Mouse (Mus musculus) CH12.LX (cell line): ENCODE results near the gene Scn4a. TPM values are rescaled to one million over a fixed set of nuclear protein-coding genes. Genes with fewer than 3 reads are reported as not detected.

Experiments
- DNase-seq: peaks from one replicate; pipeline ENCODE4 v3.0.0-alpha.2; 2013; ENCODE audit errors: extremely low read depth
- H3K27ac ChIP-seq: 2 replicates; pipeline ENCODE4 v1.5.1; 2012; ENCODE audit warnings: low read depth, mild to moderate bottlenecking, control low read depth, moderate library complexity; ENCODE audit not compliant: insufficient read depth
- H3K27me3 ChIP-seq: replicated peaks from 2 replicates; pipeline ENCODE3; 2012; ENCODE audit warnings: inconsistent platforms
- H3K36me3 ChIP-seq, 2 experiments: replicated peaks in 1 of 2; 2 replicates each; pipeline versions ENCODE3 to v1.6.1; 2012; ENCODE audit warnings: inconsistent platforms in 1 of 2, low read length in 1 of 2, mild to moderate bottlenecking in 1 of 2, mixed read lengths in 1 of 2, moderate library complexity in 1 of 2; ENCODE audit not compliant: control insufficient read depth in 1 of 2, insufficient read depth in 1 of 2
- H3K4me1 ChIP-seq, 2 experiments: 2 replicates each; pipeline ENCODE4 v1.6.1; 2012; ENCODE audit warnings: inconsistent platforms in 1 of 2, moderate library complexity in 1 of 2; ENCODE audit not compliant: insufficient read depth in 2 of 2, control insufficient read depth in 1 of 2
- H3K4me2 ChIP-seq: 2 replicates; pipeline ENCODE4 v1.6.1; 2012; ENCODE audit warnings: low read depth, mild to moderate bottlenecking, control low read depth; ENCODE audit not compliant: poor library complexity, insufficient read depth, severe bottlenecking
- H3K4me3 ChIP-seq, 3 experiments: fragments of 150-350 bp in 1 of 3; sonication (generic) in 1 of 3; replicated peaks in 1 of 3; 2 replicates each; pipeline versions ENCODE3 to v1.5.1; 2011 to 2012; ENCODE audit warnings: low read depth in 2 of 3, low read length in 2 of 3, mild to moderate bottlenecking in 2 of 3, moderate library complexity in 2 of 3, control low read depth in 1 of 3, improper control_type of control experiment in 1 of 3, inconsistent platforms in 1 of 3, mixed read lengths in 1 of 3; ENCODE audit not compliant: poor library complexity in 1 of 3
- H3K79me2 ChIP-seq: replicated peaks from 2 replicates; pipeline ENCODE4 v1.6.1; 2012; ENCODE audit warnings: mild to moderate bottlenecking, moderate library complexity; ENCODE audit not compliant: control insufficient read depth, poor library complexity, insufficient read depth, severe bottlenecking; ENCODE audit errors: extremely low read depth
- H3K9ac ChIP-seq: 2 replicates; pipeline ENCODE4 v1.6.1; 2012; ENCODE audit warnings: low read depth, mild to moderate bottlenecking, control low read depth, moderate library complexity; ENCODE audit not compliant: insufficient read depth
- H3K9me3 ChIP-seq: replicated peaks from 2 replicates; pipeline ENCODE3; 2012; ENCODE audit warnings: low read length, inconsistent platforms, mixed read lengths
- CHD1 ChIP-seq: IDR thresholded peaks from 2 replicates; pipeline ENCODE4 v1.6.1; 2012; ENCODE audit warnings: low read depth, low read length, improper control_type of control experiment, inconsistent platforms
- CTCF ChIP-seq, 2 experiments: IDR thresholded peaks in 1 of 2; conservative IDR thresholded peaks in 1 of 2; 2 replicates each; pipeline ENCODE4 v1.5.1; 2011 to 2012; ENCODE audit warnings: low read depth in 2 of 2, low read length in 2 of 2, improper control_type of control experiment in 1 of 2, inconsistent platforms in 1 of 2, mild to moderate bottlenecking in 1 of 2, moderate library complexity in 1 of 2
- E2F4 ChIP-seq: IDR thresholded peaks from 2 replicates; pipeline ENCODE4 v1.6.1; 2011; ENCODE audit warnings: low read depth, low read length, improper control_type of control experiment; ENCODE audit not compliant: insufficient replicate concordance
- ELF1 ChIP-seq: IDR thresholded peaks from 2 replicates; pipeline ENCODE4 v1.6.1; 2014; ENCODE audit warnings: low read depth, mild to moderate bottlenecking, inconsistent platforms, low read length, improper control_type of control experiment
- EP300 ChIP-seq: IDR thresholded peaks from 2 replicates; pipeline ENCODE4 v1.6.1; 2011; ENCODE audit warnings: low read length, improper control_type of control experiment
- ETS1 ChIP-seq: conservative IDR thresholded peaks from 2 replicates; pipeline ENCODE4 v1.6.1; 2012; ENCODE audit warnings: low read depth, mild to moderate bottlenecking, inconsistent platforms, low read length, improper control_type of control experiment, moderate library complexity
- GABPA ChIP-seq: IDR thresholded peaks from 2 replicates; pipeline ENCODE4 v1.6.1; 2012; ENCODE audit warnings: low read depth, low read length, improper control_type of control experiment, inconsistent platforms; ENCODE audit not compliant: insufficient replicate concordance
- JUN ChIP-seq: IDR thresholded peaks from 2 replicates; pipeline ENCODE4 v1.6.1; 2011; ENCODE audit warnings: low read depth, mild to moderate bottlenecking, low read length, improper control_type of control experiment, moderate library complexity; ENCODE audit not compliant: insufficient read depth
- JUND ChIP-seq: conservative IDR thresholded peaks from 2 replicates; pipeline ENCODE4 v1.6.1; 2011; ENCODE audit warnings: low read depth, low read length, improper control_type of control experiment
- MAX ChIP-seq: IDR thresholded peaks from 2 replicates; pipeline ENCODE4 v1.6.1; 2011; ENCODE audit warnings: low read length, improper control_type of control experiment
- MEF2A ChIP-seq: IDR thresholded peaks from 2 replicates; pipeline ENCODE4 v1.6.1; 2014; ENCODE audit warnings: low read depth, mild to moderate bottlenecking, inconsistent platforms, low read length, improper control_type of control experiment, borderline replicate concordance
- MXI1 ChIP-seq: IDR thresholded peaks from 2 replicates; pipeline ENCODE4 v1.6.1; 2011; ENCODE audit warnings: mild to moderate bottlenecking, low read depth, low read length, improper control_type of control experiment
- NELFE ChIP-seq: IDR thresholded peaks from 2 replicates; pipeline ENCODE4 v1.6.1; 2011; ENCODE audit warnings: low read depth, low read length, improper control_type of control experiment
- POLR2A ChIP-seq: IDR thresholded peaks from 2 replicates; pipeline ENCODE4 v1.6.1; 2011; ENCODE audit warnings: low read depth, mild to moderate bottlenecking, improper control_type of control experiment, low read length
- RAD21 ChIP-seq: IDR thresholded peaks from 2 replicates; pipeline ENCODE4 v1.6.1; 2011; ENCODE audit warnings: low read depth, mild to moderate bottlenecking, low read length, improper control_type of control experiment, moderate library complexity
- RCOR1 ChIP-seq: conservative IDR thresholded peaks from 2 replicates; pipeline ENCODE4 v1.6.1; 2012; ENCODE audit warnings: low read depth, mild to moderate bottlenecking, inconsistent platforms, low read length, improper control_type of control experiment
- SMC3 ChIP-seq: IDR thresholded peaks from 2 replicates; pipeline ENCODE4 v1.6.1; 2011; ENCODE audit warnings: low read depth, low read length, improper control_type of control experiment
- TBP ChIP-seq: conservative IDR thresholded peaks from 2 replicates; pipeline ENCODE4 v1.6.1; 2011; ENCODE audit warnings: low read depth, low read length, improper control_type of control experiment
- UBTF ChIP-seq: IDR thresholded peaks from 2 replicates; pipeline ENCODE4 v1.6.1; 2012; ENCODE audit warnings: low read depth, mild to moderate bottlenecking, inconsistent platforms, low read length, improper control_type of control experiment, moderate library complexity
- USF1 ChIP-seq: IDR thresholded peaks from 2 replicates; pipeline ENCODE4 v1.6.1; 2014; ENCODE audit warnings: low read depth, mild to moderate bottlenecking, inconsistent platforms, low read length, improper control_type of control experiment
- USF2 ChIP-seq: conservative IDR thresholded peaks from 2 replicates; pipeline ENCODE4 v1.6.1; 2011; ENCODE audit warnings: low read depth, low read length, improper control_type of control experiment
- ZC3H11A ChIP-seq: IDR thresholded peaks from 2 replicates; pipeline ENCODE4 v1.6.1; 2012; ENCODE audit warnings: low read depth, mild to moderate bottlenecking, inconsistent platforms, low read length, improper control_type of control experiment
- ZKSCAN1 ChIP-seq: IDR thresholded peaks from 2 replicates; pipeline ENCODE4 v1.6.1; 2012; ENCODE audit warnings: low read depth, inconsistent platforms, low read length, improper control_type of control experiment, borderline replicate concordance
- ZMIZ1 ChIP-seq: IDR thresholded peaks from 2 replicates; pipeline ENCODE4 v1.6.1; 2012; ENCODE audit warnings: low read depth, mild to moderate bottlenecking, inconsistent platforms, low read length, improper control_type of control experiment
- dilution Hi-C: fragments of 300-500 bp; cut with MboI; formaldehyde crosslinking; loops from 2 replicates; pipeline ENCODE4 v1.14.3; 2020; ENCODE audit warnings: low sequenced_read_pairs; ENCODE audit not compliant: extremely low pct_unique_long_range_greater_than_20kb, extremely low pct_ligation_motif_present
- in situ Hi-C: fragments of 300-500 bp; cut with MboI; formaldehyde crosslinking; loops from 3 replicates; pipeline ENCODE4 v1.14.3; 2019; ENCODE audit warnings: low sequenced_read_pairs, low pct_ligation_motif_present, low pct_unique_long_range_greater_than_20kb, mixed read lengths
- polyA plus RNA-seq: library from polyadenylated mRNA; unstranded; fragments of >175 nt; gene quantifications from 2 replicates; pipeline ENCODE4 v1.2.1, GENCODE M21; 2012; ENCODE audit warnings: low read depth; ENCODE audit not compliant: insufficient read length
- total RNA-seq, 2 experiments: library from RNA; depleted of rRNA; stranded (reverse); fragments of 300-350 nt in 1 of 2; fragments of >200 nt in 1 of 2; gene quantifications; 2 replicates each; pipeline ENCODE4 v1.2.3; 2012 to 2014

The Scn4a gene
- total and polyA plus RNA-seq, 3 experiments = 0.55 to 0.97 (median 0.64) TPM

- in situ Hi-C loops = no loop called here
- no peak for DNase-seq
- H3K9me3 ChIP-seq = peaks cover 2% of the 10 kb centered on the region
- no peak overlapping the region for H3K27ac ChIP-seq
- no peak overlapping the region for H3K4me3 ChIP-seq
- peaks cover 0 to 21% of the 10 kb centered on the region in 2 experiments; a peak in 3 of 4 replicates for H3K4me1 ChIP-seq
- TF ChIP-seq E2F4 (no peak), NELFE (no peak), ELF1 (no peak), EP300 (no peak), CTCF (conservative IDR thresholded peaks at IDR 0.05 in 1 of 2, IDR thresholded peaks at IDR 0.05 in 1 of 2; ENCODE audit: low read depth in 2 of 2, low read length in 2 of 2) (no peak), ZKSCAN1 (no peak), UBTF (no peak), JUND (no peak), MEF2A (no peak), TBP (no peak), USF1 (no peak), GABPA (no peak), ETS1 (no peak), ZC3H11A (no peak), RAD21 (no peak), MAX (no peak), JUN (no peak), CHD1 (no peak)
- dilution Hi-C loops = no loop called here
- H3K27me3 ChIP-seq = no peaks in the 10 kb centered on the region
- peaks cover 17 to 38% of the 10 kb centered on the region in 2 experiments for H3K36me3 ChIP-seq
- no peak overlapping the region for H3K4me2 ChIP-seq
- no peak overlapping the region for H3K9ac ChIP-seq
- no peaks in the 10 kb centered on the region for H3K79me2 ChIP-seq
Measured at GRCm38 (mm10) chr11:106374559-106374958, 21.5 kb upstream of the Scn4a start.

GRCm38 (mm10) chr11:106373998-106374397, 20.9 kb upstream of the Scn4a start:
- Histone ChIP-seq H3K27me3 (no peaks in the 10 kb centered on the region), H3K4me3 (no peak overlapping the region), H3K9me3 (peaks cover 2% of the 10 kb centered on the region), H3K4me2 (no peak overlapping the region), H3K27ac (no peak overlapping the region), H3K36me3 (peaks cover 17 to 38% of the 10 kb centered on the region in 2 experiments), H3K9ac (no peak overlapping the region), H3K79me2 (no peaks in the 10 kb centered on the region), H3K4me1 (peaks cover 0 to 21% of the 10 kb centered on the region in 2 experiments; a peak in 3 of 4 replicates)
- in situ Hi-C loops (no loop called here), dilution Hi-C loops (no loop called here)
- TF ChIP-seq RCOR1 (no peak), MXI1 (no peak), SMC3 (no peak), CTCF (conservative IDR thresholded peaks at IDR 0.05 in 1 of 2, IDR thresholded peaks at IDR 0.05 in 1 of 2; ENCODE audit: low read depth in 2 of 2, low read length in 2 of 2) (no peak), POLR2A (no peak), ELF1 (no peak), ZMIZ1 (no peak), EP300 (no peak), USF2 (no peak), JUN (no peak), JUND (no peak), RAD21 (no peak), TBP (no peak)
- no peak for DNase-seq
